Mouse (Mus musculus): ENCODE results near the gene Cacna1d. TPM values are rescaled to one million over a fixed set of nuclear protein-coding genes. Genes with fewer than 3 reads are reported as not detected.

Cacna1d gene
- polyA plus RNA-seq, 2 experiments from 2014 or later: 2.2 to 2.7 TPM

DNA sequence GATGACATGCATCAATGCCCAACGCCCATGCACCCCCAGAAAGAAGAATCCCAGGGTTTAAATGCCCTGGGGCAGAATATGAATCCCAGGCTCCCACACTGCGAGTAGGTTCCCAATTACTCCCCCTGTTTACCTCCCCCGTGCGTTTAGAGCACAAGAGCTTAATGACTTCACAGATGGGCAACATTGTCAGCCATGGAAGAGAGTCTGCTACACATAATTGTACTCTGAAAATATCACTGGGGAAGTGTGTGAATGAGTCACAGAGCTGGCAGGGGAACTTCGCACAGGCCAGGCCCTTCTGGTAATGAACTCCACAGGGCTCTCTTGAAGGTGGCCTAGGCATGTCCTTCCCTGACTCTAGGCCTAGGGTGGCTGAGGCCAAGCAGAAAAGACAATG, 125.4 kb downstream of the Cacna1d start:
- no peak for ATAC-seq

DNA sequence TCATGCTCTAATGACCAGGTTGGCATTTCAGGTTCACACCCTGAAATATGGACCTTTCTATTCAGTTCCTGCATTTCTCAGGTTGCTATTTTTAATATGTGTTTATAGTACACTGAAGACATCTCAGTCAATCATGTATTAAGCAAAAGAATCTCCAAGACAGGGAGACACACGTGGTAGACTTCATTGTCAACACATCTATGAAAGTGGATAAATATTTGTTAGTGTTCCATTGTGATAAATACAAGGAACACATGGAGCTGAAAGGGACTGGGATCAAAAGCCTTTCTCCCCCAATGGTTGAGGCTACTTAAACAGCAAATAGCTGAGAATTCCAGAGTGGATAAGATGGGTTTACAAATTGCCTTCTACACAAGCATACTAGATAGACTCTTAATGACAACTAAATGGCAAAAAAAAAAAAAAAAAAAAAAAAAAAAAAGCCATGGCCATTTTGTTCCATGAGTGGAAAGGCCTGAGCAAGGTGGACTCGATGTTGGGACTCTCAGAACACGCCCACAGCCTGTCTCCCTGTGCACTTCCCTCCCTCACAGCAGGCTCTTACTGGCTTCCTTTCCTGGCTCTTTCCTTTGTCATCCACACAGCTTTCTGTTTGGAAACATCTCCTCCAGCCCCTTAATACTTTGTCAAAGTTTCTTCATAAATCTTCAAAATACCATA, 127.6 kb downstream of the Cacna1d start:
- no peak for ATAC-seq

DNA sequence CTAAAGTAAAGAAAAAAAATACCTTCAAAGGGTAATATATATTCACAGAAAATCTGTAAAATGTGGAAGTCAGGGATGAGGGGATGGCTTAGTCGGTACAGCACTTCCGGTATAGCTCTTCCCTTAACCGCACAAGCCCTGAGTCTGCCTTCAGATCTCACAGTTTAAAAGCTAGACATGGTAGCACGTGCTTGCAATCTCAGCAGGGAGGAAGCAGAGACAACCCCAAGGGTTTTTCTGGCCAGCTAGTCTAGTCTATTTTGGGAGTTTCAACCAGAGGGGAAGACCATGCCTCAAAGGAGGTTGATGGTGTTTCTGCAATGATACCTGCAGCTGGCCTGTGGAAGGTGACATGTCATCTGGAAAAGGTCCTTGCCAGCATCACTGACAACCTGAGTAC, 128.9 kb downstream of the Cacna1d start:
- no peak for ATAC-seq

DNA sequence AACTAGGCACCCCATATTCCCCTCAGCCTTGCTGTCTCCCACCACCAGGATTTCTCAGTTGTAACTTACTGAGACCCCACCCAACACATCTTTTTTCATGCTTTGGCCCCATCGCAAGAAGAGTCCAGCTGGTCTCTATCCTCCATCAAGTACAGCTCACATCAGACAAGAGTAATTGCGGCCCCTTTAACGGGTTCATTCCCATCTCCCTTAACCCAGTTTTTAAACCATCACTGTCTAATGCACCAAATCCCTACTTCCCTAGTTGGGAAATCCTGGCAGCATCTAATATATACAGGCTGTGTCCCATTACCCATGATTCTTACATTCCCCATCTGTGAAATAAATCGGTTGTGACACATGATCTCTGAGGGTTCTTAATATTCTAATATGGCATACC, 130.8 kb downstream of the Cacna1d start:
- no peak for ATAC-seq

DNA sequence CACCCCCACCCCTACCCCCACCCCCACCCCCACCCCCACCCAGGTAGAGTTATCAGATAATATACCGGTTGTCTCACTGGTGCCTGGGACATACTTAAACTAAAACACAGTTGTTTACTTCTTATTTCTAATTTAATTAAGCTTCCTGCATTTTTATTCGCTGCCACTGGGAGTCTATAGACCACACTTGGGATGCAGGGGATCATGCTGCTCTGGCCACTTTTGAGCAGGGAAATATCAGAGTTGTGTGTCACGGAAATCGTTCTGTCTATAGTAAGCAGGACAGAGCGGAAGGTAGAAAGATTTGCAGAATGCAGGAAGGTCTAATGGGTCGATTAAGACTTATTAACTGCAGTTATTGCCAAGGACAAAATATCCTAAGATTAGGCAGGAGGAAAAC, 131.3 kb downstream of the Cacna1d start:
- no peak for ATAC-seq

DNA sequence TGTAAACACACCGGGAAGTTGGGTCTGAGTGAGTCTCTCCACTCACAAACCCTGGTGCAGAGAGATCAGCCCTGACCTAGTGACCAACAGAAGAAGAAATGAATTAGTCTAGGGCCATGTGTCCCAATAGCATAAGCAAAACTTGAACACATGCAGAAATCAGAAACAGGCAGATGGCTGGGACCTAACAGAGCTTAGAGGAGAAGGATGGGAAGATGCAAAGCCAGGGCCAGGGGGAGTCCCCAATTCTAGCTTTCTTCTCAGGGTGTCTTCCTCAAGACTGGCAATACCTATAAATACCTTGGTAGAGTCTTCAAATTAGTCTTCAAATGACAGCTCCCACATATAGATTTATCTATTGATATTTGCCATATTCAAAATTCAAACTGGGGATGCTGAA, 133.2 kb downstream of the Cacna1d start:
- no peak for ATAC-seq

DNA sequence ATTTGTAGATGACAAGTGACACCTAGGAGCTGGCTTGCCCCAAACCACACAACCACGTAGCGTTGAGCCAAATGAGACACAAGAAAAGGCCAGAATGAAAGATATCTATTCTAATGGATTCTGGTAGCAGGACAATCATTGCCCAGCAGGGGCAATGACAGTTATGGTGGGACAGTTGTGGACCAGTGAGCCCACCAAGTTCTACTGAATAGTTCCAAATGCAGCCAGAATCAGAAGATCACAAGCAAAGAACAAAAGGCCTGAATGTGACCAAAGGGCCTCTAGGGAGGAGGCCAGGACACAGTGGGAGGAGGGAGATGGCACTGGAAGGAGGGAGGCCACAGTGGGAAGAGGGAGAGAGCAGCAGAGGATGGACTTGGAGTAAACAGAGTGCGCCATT, 134.8 kb downstream of the Cacna1d start:
- ATAC-seq: no peak

DNA sequence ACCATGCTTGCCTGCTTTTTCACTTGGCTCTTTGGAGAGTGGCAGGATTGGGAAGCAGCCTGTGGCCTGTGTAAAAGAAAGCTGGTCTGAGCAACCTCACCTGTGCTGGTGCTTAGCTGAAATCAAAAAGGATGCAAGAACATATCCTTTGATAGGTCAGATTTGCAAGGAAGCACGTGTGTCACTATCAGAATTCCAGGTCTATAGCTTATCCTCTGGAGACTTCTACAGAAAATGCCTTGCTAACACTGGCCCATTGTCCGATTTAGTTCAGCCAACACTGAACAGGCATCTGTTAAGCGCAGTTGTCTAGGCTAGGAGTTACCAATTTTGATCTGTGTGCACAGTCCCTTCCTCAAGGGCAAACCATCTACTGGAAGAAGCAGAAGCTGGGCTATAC, 136.5 kb downstream of the Cacna1d start:
- ATAC-seq: no peak

DNA sequence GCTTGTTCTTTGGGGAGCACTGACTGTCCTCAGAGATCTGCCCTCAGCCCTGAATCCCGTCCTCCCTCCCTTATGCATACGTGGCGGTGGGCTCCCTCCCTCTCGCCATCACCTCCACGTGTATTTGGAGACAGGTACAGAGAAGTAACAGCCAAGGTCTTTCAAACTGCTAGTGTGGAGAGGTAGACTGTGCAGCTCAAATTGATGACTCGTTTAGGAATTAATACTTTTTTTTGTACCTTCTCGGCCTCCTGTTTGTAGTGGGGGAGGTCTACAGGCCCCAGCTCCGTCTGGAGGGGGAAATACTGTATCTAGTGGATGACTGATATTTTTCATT, 137.2 kb downstream of the Cacna1d start:
- no peak for ATAC-seq

DNA sequence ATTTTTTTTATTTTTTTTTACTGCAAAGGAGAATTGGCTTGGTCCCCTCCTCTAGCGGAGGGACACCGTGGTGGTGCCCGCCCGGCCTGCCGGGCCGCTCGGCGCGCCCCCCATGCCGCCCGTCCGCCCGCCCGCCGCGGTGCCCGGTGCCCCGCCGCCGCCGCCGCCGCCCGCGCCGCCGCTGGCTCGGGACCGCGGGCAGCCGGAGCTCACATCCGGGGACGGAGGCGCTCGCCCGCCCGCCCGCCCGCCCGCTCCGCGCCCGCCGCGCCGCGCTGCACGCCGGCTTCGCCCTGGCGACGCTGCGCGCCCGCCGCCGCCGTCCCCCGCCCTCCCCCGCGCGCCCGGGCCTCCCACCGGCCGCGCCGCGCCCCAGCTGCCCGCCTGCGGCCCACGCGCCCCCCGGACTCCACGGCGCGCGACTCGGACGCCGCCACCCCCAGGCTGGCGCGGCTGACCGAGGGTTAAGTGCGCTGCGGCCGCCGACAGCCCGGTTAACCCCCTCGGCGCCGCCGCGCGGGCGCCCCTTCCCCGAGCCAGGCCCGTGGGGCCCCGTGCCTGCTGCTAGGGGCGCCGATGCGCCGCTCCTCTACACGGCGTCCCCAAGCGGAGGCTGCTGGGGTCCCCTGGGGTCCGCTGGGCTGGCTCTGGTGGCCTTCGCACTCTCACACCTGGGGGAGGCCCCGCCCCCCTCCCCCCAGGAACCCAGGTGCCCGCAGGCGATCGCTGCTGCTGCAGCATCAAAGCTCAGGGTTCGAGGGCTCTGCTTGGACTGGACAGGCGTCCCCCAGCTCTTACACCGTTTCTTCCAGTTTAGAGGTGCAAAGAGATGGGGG, 137.7 kb downstream of the Cacna1d start:
- peak; percentile 32 for ATAC-seq

DNA sequence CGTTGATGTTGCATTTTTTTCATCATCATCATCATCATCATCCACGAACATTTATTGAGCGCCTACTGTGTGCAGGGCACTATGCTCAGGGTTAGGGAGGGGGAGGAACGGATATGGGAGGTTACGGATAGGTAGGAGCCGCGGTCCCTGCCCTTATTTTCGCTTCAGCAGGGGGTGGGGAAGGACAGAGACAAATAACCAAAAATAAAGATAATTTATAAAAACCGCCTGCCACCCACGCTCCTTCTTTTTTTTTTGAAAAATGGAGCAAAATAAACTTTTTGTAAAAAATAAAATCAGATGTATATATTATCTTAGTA, 138.3 kb downstream of the Cacna1d start:
- no peak for ATAC-seq

DNA sequence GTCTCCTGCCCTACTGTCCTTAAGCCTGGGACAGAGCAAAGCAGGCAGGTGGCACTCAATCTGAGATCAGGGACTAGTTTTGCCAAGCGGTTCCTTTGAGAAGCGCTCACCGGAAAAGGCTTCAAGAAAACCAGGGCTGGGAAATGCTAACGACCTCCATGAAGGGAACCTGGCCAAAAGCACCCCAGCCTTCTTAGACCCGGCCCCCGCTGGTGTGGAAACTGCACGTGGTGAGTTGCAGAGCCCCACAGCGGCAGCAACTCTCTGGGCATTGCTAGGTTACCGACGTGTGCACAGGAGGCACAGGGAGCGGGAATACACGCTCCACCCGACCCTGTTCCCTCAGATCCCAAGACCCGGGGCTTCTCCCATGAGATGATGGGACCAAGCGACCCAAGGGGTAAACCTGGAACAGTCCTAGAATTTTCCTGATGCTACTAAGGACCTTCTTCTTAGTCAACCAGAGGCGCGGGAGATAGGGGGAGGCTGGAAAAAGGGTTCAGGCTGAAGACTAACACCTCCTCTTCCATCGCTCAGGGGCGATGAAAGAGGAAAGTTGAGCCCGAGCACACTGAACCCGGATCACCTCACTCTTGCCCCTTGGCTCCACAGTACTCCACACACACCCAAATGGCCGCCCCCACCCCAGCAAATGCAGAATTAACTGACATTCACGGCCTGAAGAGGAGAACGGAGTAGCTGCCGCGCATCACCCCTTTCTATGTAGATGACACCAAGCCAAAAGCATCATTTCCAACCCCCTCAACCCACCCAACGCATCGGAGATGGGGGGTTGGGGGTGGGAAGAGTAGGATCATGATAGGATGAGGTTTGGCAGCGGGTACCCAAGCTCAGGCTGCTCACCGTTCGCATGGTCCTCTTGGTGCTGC, 138.9 kb downstream of the Cacna1d start:
- ATAC-seq: no peak

DNA sequence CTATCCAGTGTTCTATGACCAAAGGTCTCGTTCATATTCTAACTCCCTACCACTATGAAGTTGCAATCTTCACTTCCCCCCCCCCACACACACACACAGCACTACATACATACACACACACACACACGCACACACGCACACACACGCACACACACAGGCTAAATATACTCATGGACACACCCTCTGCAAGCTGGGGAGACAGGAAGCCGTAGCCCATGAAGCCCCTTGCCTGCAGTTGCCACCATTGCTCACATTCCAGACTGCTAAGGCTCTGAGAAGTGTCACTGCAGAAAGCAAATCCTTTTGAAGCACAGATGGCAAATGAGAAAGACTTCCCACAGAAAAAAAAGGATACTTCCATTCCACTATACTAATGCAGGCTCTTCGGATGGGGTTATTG, 141.0 kb downstream of the Cacna1d start:
- no peak for ATAC-seq

DNA sequence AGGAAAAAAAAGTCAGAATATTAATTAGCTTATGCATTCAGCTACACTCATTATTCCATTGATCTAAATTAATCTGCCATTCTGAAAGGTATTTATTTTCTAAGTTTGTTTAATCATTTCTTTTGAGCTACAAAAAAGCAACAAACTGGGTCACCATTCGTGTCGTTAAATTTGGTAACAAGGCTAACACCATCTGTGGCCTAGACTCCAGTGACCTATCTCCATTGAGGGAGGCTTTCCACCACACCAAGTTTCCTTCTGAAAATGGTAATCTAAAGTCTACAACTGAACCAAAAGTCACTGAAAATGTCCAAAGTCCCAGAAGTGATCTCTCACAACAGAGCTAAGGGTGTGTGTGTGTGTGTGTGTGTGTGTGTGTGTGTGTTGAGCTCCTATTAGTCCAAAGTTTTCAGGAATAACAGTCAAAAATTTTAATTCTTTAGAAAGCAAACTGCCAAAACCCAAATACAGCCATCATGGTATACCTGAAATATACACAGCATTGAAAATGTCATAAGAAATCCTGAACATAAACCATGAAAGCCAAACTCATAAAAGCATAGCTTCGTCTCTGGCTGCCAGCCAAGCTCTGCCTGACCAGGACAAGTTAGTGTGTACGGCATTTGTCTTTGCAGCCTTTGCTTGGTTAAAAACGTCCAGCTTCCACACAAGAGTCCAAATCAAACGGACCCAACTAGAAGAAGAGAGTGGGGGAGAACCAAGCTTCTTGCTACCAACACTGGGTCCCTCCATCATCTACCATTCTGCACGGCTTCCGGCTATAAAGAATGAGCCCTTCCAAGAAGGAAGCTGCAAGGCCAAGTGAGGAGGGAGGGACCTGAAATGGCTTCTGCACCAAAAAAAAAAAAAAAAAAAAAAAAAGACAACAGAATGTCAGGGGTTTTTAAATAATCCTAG, 146.0 kb downstream of the Cacna1d start:
- ATAC-seq: no peak

DNA sequence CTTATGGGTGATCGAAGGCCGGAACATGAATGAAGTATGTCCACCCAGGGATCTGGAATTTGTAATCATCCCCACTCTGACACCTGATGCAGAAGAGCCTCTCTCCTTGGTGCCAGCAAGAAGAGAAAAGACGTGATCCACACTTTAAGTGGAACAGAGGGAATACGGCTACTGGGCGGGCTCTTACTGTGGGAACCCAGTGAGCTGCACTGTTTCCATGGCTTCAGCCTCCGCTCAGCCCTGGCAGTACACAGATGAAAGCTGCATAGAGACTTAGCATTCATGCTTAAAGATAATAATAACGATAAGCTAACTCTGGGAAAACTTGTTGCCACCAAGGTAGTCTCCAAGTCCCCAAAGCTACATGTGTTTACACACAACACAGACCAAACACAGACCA, 147.5 kb downstream of the Cacna1d start:
- no peak for ATAC-seq

DNA sequence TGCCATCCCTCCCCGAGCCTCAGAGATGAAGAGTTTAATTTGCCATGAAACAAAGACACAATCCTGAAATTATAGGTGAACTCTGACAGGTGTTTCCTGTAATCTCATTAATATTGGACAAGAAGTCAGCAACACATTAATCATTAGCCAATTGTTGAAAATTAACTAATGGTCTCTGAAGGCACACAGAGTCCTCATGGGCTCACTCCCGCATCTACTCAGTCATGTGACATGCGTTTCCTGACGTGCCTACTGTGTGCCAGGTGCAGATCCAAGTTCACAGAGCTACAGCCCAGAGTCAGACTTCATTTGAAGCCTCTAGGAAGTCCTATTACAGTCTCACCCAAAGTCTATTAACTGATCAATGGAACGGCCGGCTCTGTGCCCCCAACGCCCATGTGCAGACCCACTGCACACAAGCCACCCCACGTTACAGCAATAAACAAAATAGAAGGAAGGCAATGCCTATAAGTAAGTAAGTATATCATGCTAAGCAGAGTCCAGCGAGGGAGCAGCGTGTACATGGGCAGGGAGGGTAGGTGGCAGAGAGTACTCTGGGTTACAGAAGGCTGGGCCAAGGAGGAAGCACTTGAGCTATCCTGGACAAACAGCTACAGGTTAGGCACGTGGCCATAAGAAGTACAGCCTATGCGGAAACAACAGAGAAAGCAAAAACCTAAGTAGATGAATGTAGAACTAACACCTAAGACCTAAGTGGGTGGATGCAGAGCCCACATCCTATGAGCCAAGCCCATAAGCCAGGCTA, 149.2 kb downstream of the Cacna1d start:
- ATAC-seq: no peak

DNA sequence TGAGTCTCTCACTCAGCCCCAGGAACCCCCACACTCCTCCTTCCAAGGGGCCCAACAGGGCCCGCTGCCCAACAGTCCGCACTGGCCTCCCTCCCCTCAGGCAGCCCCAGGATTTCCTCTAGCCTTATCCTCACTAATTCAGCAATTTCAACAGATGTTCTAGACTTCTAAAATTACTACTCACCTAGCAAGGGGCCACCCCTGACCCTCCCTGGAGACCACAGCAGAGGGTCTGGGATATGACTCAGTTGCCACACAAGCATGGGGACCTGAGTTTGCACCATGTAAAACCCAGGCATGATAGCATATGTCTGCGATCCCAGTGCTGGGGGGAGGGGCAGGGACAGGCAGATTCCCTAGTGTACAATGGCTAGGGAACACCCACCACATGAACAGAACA, 151.1 kb downstream of the Cacna1d start:
- no peak for ATAC-seq

DNA sequence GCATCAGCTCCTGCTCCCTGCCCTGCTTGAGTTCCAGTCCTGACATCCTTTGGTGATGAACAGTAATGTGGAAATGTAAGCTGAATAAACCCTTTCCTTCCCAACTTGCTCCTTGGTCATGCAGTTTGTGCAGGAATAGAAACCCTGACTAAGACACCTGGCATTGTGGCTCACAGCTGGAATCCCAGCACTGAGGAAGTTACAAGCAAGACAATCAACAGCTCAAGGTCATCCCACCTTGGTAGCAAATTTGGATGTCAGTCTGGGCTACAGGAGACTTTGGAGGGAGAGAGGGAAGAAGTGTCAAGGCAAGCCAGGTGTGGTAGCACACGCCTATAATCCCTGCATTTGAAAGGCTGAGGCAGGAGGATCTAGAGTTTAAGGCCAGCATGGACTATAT, 159.4 kb downstream of the Cacna1d start:
- no peak for ATAC-seq

DNA sequence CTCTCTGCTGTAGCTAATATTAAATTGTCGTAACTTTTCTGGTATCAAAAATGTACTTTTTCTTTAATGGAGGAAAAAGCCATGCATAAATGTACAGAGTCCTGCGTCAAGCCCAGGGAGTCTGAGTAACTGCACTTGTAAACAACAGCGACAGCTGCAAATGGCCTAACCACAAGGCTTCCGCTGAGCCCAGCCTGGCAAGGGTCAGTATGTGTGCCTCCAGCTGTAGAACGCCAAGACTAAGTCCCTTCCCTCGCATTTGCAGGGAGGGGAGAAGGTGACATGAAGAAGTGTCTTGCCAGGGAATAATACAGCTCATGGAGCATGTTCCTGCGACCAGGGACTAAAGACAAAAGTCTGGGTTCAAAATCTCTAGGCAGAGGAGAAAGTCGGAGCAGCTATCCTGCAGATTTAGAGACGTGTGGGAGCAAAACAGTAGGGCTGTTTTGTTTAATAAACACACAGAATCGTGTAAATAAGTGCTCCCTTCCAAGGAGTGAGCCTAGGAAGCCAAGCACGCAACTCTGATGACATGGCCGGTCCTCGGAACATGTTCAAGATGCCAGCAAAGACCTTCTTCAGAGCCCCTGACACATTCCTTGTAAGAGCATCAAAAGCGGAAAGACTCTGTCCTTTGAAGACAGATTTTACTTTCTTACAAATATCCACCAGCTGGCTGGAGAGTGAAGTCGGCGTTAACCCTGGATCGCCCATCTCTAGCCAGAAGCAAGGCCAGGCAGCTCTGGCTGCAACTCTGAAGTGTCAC, 160.7 kb downstream of the Cacna1d start:
- no peak for ATAC-seq

DNA sequence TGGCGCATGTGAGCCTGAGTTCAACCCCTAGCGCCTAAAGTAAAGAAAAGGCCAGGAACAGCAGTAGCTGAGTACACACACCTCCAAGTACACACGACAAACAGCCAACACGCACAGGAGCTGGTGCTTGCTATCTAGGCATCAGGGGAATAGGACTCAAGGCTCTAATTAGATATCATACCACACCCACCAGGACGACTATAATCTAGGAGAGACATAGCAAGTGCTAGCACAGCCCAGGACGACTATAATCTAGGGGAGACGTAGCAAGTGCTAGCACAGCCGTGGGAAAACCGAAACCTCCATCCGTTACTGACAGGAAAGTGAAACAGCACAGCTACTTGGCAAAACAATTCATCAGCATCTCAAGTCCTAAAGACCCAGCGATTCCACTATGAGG, 162.1 kb downstream of the Cacna1d start:
- ATAC-seq: no peak

DNA sequence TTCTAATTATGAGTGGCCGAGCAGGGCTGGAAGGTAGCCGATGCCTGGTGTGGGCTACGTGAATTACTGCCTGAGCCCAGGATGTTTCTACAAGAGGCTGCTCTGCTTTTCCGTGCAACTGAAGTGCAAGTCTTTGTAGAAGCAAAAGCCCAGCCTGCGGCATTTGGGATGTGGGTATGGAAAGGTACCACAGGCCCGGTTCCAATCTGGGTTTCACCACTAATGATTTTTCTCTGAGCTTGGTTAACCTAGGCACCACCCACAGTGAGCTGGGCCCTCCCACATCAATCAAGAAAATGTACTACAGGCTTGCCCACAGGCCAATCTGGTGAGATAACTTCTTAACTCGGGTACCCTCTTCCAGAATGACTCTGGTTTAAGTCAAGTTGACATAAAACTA, 163.8 kb downstream of the Cacna1d start:
- ATAC-seq: no peak
